ENCODE assay signal across 20 mouse cellular contexts in the genomic region with DNA sequence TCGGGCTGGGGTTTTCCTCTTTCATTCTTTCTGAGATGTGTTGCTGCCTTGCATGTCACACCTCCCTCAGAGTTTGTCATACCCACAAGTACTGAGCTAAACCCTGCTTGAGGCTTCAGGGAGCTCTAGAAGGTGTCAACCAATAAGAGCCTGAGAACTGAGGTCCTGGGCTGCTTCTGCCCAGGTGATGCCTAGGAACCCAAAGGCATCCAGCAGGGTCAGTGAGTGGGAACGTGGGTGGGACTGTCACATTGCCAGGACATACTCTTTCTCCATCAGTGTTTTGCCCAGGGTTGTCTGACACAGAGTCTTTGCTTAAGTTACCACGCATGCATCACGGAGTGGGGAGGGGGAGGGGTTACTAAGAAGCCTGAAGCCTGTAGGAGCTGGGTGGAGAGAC. TPM values are rescaled to one million over a fixed set of nuclear protein-coding genes. Genes with fewer than 3 reads are reported as not detected.
A peak's percentile ranks its signal among the peaks of the same experiment; 100 is the strongest.
DNase-seq lines count a peak whose midpoint lies in the region; ATAC-seq and TF ChIP-seq lines count a peak whose summit lies in the region.
"Had no signal": no experiment of that assay in that cellular context is flagged by ENCODE, and none has a peak within 500 bp of the region (broad histone marks: within the 10 kb centered on the region; RNA-seq: fewer than 3 reads in every experiment).

No protein-coding gene starts in this region.

- H3K79me2 ChIP-seq in heart, adult 2 months (replicated peaks; ENCODE audit: control insufficient read depth, insufficient read depth, low read length) = no peaks in the 10 kb centered on the region

- TF ChIP-seq EP300 in heart, adult 2 months (IDR thresholded peaks at IDR 0.05; ENCODE audit: insufficient read depth, low read depth, low read length) = no peak

- no peak for DNase-seq in heart, adult 2 months
- DNase-seq in heart, postnatal 10 days = no peak
- peak; percentile 44 to 52 for DNase-seq in spleen, postnatal 36 days (ENCODE audit: low spot score in 2 of 2)
- no peak for DNase-seq in spleen, postnatal 14 days (ENCODE audit: low spot score in 2 of 2)
- DNase-seq in forebrain, embryonic 14.5 days (ENCODE audit: low spot score) = no peak
- DNase-seq in midbrain, postnatal 0 days (ENCODE audit: low spot score) = no peak
- DNase-seq: adrenal gland, adult 2 months; cerebellum, postnatal 25 days; gastrocnemius, postnatal 14 days; layer of hippocampus, postnatal 36 days had no signal

- intact Hi-C loops in heart, adult 2 months (cut with DNase I) = loop anchor here (2.0 to 10.0 kb wide), 3 partner anchors 18 to 240 kb away; no protein-coding TSS in a partner anchor
- intact Hi-C loops in heart, postnatal 10 days (cut with DNase I) = loop anchor here (5.0 to 10.0 kb wide), 2 partner anchors 153 to 240 kb away; no protein-coding TSS in a partner anchor

- peaks cover 13% of the 10 kb centered on the region for H3K4me1 ChIP-seq in heart, adult 2 months (ENCODE audit: control insufficient read depth, insufficient read depth, low read length)
- H3K4me1 ChIP-seq in forebrain, embryonic 13.5 days = peaks cover 7% of the 10 kb centered on the region
- H3K4me1 ChIP-seq in forebrain, embryonic 14.5 days (ENCODE audit: control insufficient read depth, insufficient read depth, low read length) = no peaks in the 10 kb centered on the region
- peaks cover 10% of the 10 kb centered on the region; the same call in 1 of the 2 replicates for H3K4me1 ChIP-seq in midbrain, postnatal 0 days (ENCODE audit: insufficient read depth, low read length)

- TF ChIP-seq POLR2A in heart, adult 2 months (IDR thresholded peaks at IDR 0.05; ENCODE audit: insufficient read depth, low read depth, low read length) = no peak

- peak; percentile 37 for ATAC-seq in monocyte, adult 5-6 weeks (replicated peaks; ENCODE audit: insufficient number of reproducible peaks, low FRiP score, low TSS enrichment, poor library complexity, severe bottlenecking)
- ATAC-seq in forebrain, embryonic 13.5 days = no peak
- no peak for ATAC-seq in forebrain, embryonic 14.5 days
- no peak for ATAC-seq in midbrain, postnatal 0 days (ENCODE audit: low FRiP score)
- ATAC-seq: forebrain, embryonic 16.5 days; lung, postnatal 0 days; Patski had no signal

- H3K4me2 ChIP-seq in forebrain, embryonic 13.5 days = no peak overlapping the region
- H3K4me2 ChIP-seq in forebrain, embryonic 14.5 days (ENCODE audit: low read length) = no peak overlapping the region
- no peak overlapping the region for H3K4me2 ChIP-seq in midbrain, postnatal 0 days (ENCODE audit: low read depth, low read length, poor library complexity, severe bottlenecking)
- H3K4me2 ChIP-seq: embryonic facial prominence, embryonic 15.5 days; limb, embryonic 15.5 days; midbrain, embryonic 12.5 days; neural tube, embryonic 13.5 days; stomach, embryonic 15.5 days had no signal

- H3K9ac ChIP-seq in heart, adult 2 months (ENCODE audit: low read depth, low read length) = no peak overlapping the region
- H3K9ac ChIP-seq in forebrain, embryonic 13.5 days = no peak overlapping the region
- H3K9ac ChIP-seq in forebrain, embryonic 14.5 days (ENCODE audit: low read length) = no peak overlapping the region
- H3K9ac ChIP-seq in midbrain, postnatal 0 days (replicated peaks; ENCODE audit: low read length, poor library complexity, severe bottlenecking) = no peak overlapping the region
- H3K9ac ChIP-seq: embryonic facial prominence, embryonic 15.5 days; limb, embryonic 15.5 days; midbrain, embryonic 12.5 days; neural tube, embryonic 13.5 days; stomach, embryonic 15.5 days had no signal

- TF ChIP-seq CTCF in heart, adult 2 months (IDR thresholded peaks at IDR 0.05) = no peak
- TF ChIP-seq CTCF in midbrain, postnatal 0 days (IDR thresholded peaks at IDR 0.05) = no peak

- H3K9me3 ChIP-seq in forebrain, embryonic 13.5 days (replicated peaks) = no peaks in the 10 kb centered on the region
- no peaks in the 10 kb centered on the region for H3K9me3 ChIP-seq in forebrain, embryonic 14.5 days (replicated peaks; ENCODE audit: control insufficient read depth, low read length)
- H3K9me3 ChIP-seq in midbrain, postnatal 0 days (ENCODE audit: low read length) = no peaks in the 10 kb centered on the region
- H3K9me3 ChIP-seq: embryonic facial prominence, embryonic 15.5 days; limb, embryonic 15.5 days; midbrain, embryonic 12.5 days; neural tube, embryonic 13.5 days; stomach, embryonic 15.5 days had no signal

- H3K27me3 ChIP-seq in heart, adult 2 months (ENCODE audit: control insufficient read depth, insufficient read depth, low read length) = no peaks in the 10 kb centered on the region
- peaks cover 37% of the 10 kb centered on the region for H3K27me3 ChIP-seq in forebrain, embryonic 13.5 days
- peaks cover 5% of the 10 kb centered on the region; the same call in 1 of the 2 replicates for H3K27me3 ChIP-seq in forebrain, embryonic 14.5 days (replicated peaks; ENCODE audit: control insufficient read depth, insufficient read depth, low read length)
- peaks cover 5% of the 10 kb centered on the region; the same call in 1 of the 2 replicates for H3K27me3 ChIP-seq in midbrain, postnatal 0 days (ENCODE audit: insufficient read depth, low read length)
- H3K27me3 ChIP-seq: embryonic facial prominence, embryonic 15.5 days; limb, embryonic 15.5 days; Patski; stomach, embryonic 15.5 days had no signal

- peak overlapping the region; percentile 83 for H3K27ac ChIP-seq in heart, adult 2 months
- no peak overlapping the region for H3K27ac ChIP-seq in forebrain, embryonic 13.5 days
- no peak overlapping the region for H3K27ac ChIP-seq in forebrain, embryonic 14.5 days (ENCODE audit: low read depth, low read length)
- H3K27ac ChIP-seq in midbrain, postnatal 0 days (ENCODE audit: low read depth, low read length) = no peak overlapping the region
- H3K27ac ChIP-seq: embryonic facial prominence, embryonic 15.5 days; midbrain, embryonic 12.5 days; neural tube, embryonic 13.5 days; stomach, embryonic 15.5 days had no signal

- WGBS in heart, adult 2 months = 42% methylated on average over 4 of the region's 4 CpGs
- 48% methylated on average over 4 of the region's 4 CpGs for WGBS in forebrain, embryonic 13.5 days
- WGBS in forebrain, embryonic 14.5 days = 51% methylated on average over 4 of the region's 4 CpGs
- WGBS in midbrain, postnatal 0 days = 62% methylated on average over 4 of the region's 4 CpGs

- H3K36me3 ChIP-seq in heart, adult 2 months (ENCODE audit: control insufficient read depth, insufficient read depth, low read length) = no peaks in the 10 kb centered on the region
- H3K36me3 ChIP-seq in forebrain, embryonic 13.5 days (ENCODE audit: poor library complexity, severe bottlenecking) = no peaks in the 10 kb centered on the region
- H3K36me3 ChIP-seq in forebrain, embryonic 14.5 days (ENCODE audit: control insufficient read depth, insufficient read depth, low read length) = no peaks in the 10 kb centered on the region
- H3K36me3 ChIP-seq in midbrain, postnatal 0 days (ENCODE audit: insufficient read depth, low read length) = no peaks in the 10 kb centered on the region
- H3K36me3 ChIP-seq: embryonic facial prominence, embryonic 15.5 days; limb, embryonic 15.5 days; midbrain, embryonic 12.5 days; neural tube, embryonic 13.5 days; stomach, embryonic 15.5 days had no signal

- H3K4me3 ChIP-seq in heart, adult 2 months = no peak overlapping the region
- no peak overlapping the region for H3K4me3 ChIP-seq in forebrain, embryonic 13.5 days
- no peak overlapping the region for H3K4me3 ChIP-seq in forebrain, embryonic 14.5 days (ENCODE audit: low read depth, low read length)
- no peak overlapping the region for H3K4me3 ChIP-seq in midbrain, postnatal 0 days (ENCODE audit: low read depth, low read length)
- H3K4me3 ChIP-seq: embryonic facial prominence, embryonic 15.5 days; limb, embryonic 15.5 days; midbrain, embryonic 12.5 days; neural tube, embryonic 13.5 days; stomach, embryonic 15.5 days had no signal

RNA-seq across cellular contexts. Expression of a gene that starts 41.7 kb away (rescaled TPM):
- total RNA-seq in heart, adult 2 months (2021) = 10 to 100 TPM; 40.7 to 48.7 TPM
- 22.6 and 39.6 TPM in 2 replicates for polyA plus RNA-seq in heart, adult 2 months (2012; rRNA removed)
- 100 to 1,000 TPM; 119 to 154 TPM for total RNA-seq in heart, postnatal 10 days (2021)
- total RNA-seq in monocyte, adult 5-6 weeks (2017) = 274 to 532 TPM (median 291 TPM) in 3 replicates
- polyA plus RNA-seq in forebrain, embryonic 13.5 days (2015; fragmentation: Nextera tagmentation; extraction: Ambion mirVana) = 16.0 and 16.7 TPM in 2 replicates
- polyA plus RNA-seq in forebrain, embryonic 14.5 days (2014; fragmentation: Nextera tagmentation; extraction: Ambion mirVana) = 14.5 and 18.1 TPM in 2 replicates
- total RNA-seq in midbrain, postnatal 0 days (2014; rRNA removed) = 10.8 and 16.0 TPM in 2 replicates
- 8.4 and 8.9 TPM in 2 replicates for polyA plus RNA-seq in midbrain, postnatal 0 days (2015; fragmentation: Nextera tagmentation; extraction: Ambion mirVana)

RNA-seq across cellular contexts. Expression of a gene that starts 51.7 kb away (rescaled TPM):
- total RNA-seq in heart, adult 2 months (2021) = 10 to 100 TPM; 23.5 to 28.2 TPM
- 14.9 and 17.4 TPM in 2 replicates for polyA plus RNA-seq in heart, adult 2 months (2012; rRNA removed)
- total RNA-seq in heart, postnatal 10 days (2021) = 10 to 100 TPM; 41.1 to 47.5 TPM
- 94.4 to 137 TPM (median 98.0 TPM) in 3 replicates for total RNA-seq in monocyte, adult 5-6 weeks (2017)
- 7.0 TPM in 2 replicates for polyA plus RNA-seq in forebrain, embryonic 13.5 days (2015; fragmentation: Nextera tagmentation; extraction: Ambion mirVana)
- polyA plus RNA-seq in forebrain, embryonic 14.5 days (2014; fragmentation: Nextera tagmentation; extraction: Ambion mirVana) = 5.5 and 6.2 TPM in 2 replicates
- total RNA-seq in midbrain, postnatal 0 days (2014; rRNA removed) = 8.4 and 9.1 TPM in 2 replicates
- 5.5 and 5.9 TPM in 2 replicates for polyA plus RNA-seq in midbrain, postnatal 0 days (2015; fragmentation: Nextera tagmentation; extraction: Ambion mirVana)

Comparison
In these comparisons a context has a peak if more than half of its experiments do, and no peak if none do; other contexts are left out.
1. DNase-seq: peak in spleen, postnatal 36 days (2 of 2); none in heart, adult 2 months (0 of 2), heart, postnatal 10 days (0 of 2), spleen, postnatal 14 days (0 of 2), forebrain, embryonic 14.5 days (single experiment) and midbrain, postnatal 0 days (single experiment).